Mouse (Mus musculus) subcutaneous adipose tissue, adult 2 months (tissue): ENCODE data around the gene Igf1. TPM values are rescaled to one million over a fixed set of nuclear protein-coding genes. Genes with fewer than 3 reads are reported as not detected.

Experiments
- polyA plus RNA-seq: library from polyadenylated mRNA; depleted of rRNA; stranded (reverse); fragments of >200 nt; gene quantifications from 2 replicates; pipeline ENCODE4 v1.2.3, GENCODE M21; 2012; ENCODE audit warnings: low replicate concordance; rRNA removed

The Igf1 gene
- polyA plus RNA-seq = 327 and 378 TPM in 2 replicates

DNA sequence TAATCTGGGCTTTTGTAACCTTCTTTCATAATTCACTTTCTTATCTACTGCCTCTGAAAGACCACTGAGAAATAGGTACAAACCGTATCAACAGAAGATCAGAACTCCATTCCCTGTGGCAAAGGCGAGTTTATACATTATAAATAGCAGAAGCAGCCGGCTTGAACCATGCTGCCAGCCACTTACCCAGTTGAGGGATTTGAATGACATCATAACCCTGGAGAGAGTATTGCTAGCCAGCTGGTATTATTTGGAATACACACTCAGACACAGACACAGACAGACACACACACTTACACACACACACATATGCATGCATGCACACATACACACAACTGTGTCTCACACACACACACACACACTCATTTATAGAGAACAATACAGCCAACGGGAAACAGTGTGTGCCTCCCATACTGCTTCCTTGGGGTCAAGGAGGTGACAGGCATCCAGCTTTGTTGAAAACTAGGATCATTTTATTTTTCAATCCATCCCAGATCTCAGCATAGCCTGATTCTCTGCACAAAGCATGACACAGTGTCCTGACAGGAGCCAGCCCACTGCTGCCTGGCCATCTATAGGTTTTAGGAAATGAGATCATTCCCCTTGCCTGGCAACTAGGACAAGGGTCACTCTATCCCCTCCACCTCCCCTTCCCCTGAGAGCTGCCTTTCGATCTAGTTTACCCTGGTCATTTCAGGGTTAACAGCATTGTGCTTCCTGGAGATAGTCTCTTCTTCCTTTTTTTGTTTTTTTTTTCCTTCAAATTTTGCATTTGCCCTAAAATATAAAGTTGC is at the start of gene Igf1:
Gene Igf1, plus strand, starts transcription at position 253 of the 794 bp plus-strand sequence.

Other genes with a start within 250 kb of the Igf1 start
- not detected in 2 replicates for gene Pmch, start 232.8 kb downstream of the Igf1 start, polyA plus RNA-seq